Mouse (Mus musculus) E14TG2a.4 (cell line): ENCODE measurements around the gene Eaf1.
"Not testable (repeated sequence)": the region's sequence is repeated elsewhere in the genome, so short reads cannot be mapped to it uniquely, and the experiment has no call there.

Experiments used
- H3K27me3 ChIP-seq: 2 replicates; pipeline ENCODE4 v1.6.1; 2014; ENCODE audit warnings: low read length, control low read depth; ENCODE audit not compliant: insufficient read depth
- H3K36me3 ChIP-seq: 2 replicates; pipeline ENCODE4 v1.6.1; 2014; ENCODE audit warnings: low read length, control low read depth; ENCODE audit not compliant: insufficient read depth
- H3K4me1 ChIP-seq: replicated peaks from 2 replicates; pipeline ENCODE4 v1.6.1; 2014; ENCODE audit warnings: low read depth, low read length, control low read depth
- H3K4me3 ChIP-seq: replicated peaks from 2 replicates; pipeline ENCODE4 v1.5.1; 2014; ENCODE audit warnings: mild to moderate bottlenecking, low read length
- H3K9me3 ChIP-seq: 2 replicates; pipeline ENCODE4 v1.6.1; 2014; ENCODE audit warnings: low read length, control low read depth
- CTCF ChIP-seq: conservative IDR thresholded peaks from 2 replicates; pipeline ENCODE4 v1.5.1; 2014; ENCODE audit warnings: low read length
- NANOG ChIP-seq: IDR thresholded peaks from 2 replicates; pipeline ENCODE4 v1.6.1; 2014; ENCODE audit warnings: borderline replicate concordance, low read length, mixed read lengths
- POU5F1 ChIP-seq: IDR thresholded peaks from 2 replicates; pipeline ENCODE4 v1.6.1; 2014; ENCODE audit warnings: low read length, borderline replicate concordance

Gene Eaf1

GRCm38 (mm10) chr14:31494349-31494974 is at the start of gene Eaf1:
Eaf1 (plus strand) TSS chr14:31494399.
- H3K9me3 ChIP-seq: no peaks in the 10 kb centered on the region
- H3K4me1 ChIP-seq: peaks cover 56% of the 10 kb centered on the region
- TF ChIP-seq CTCF: no peak
- TF ChIP-seq POU5F1: no peak
- TF ChIP-seq NANOG: no peak
- H3K27me3 ChIP-seq: no peaks in the 10 kb centered on the region
- H3K36me3 ChIP-seq: peaks cover 67% of the 10 kb centered on the region
- peak within 1 kb of the TSS; percentile 96 for H3K4me3 ChIP-seq

GRCm38 (mm10) chr14:31448994-31449393 is 45.2 kb upstream of the Eaf1 start:
- no peak for TF ChIP-seq NANOG
- TF ChIP-seq POU5F1: no peak
- TF ChIP-seq CTCF: no peak
- H3K27me3 ChIP-seq: no peaks in the 10 kb centered on the region
- H3K4me1 ChIP-seq: peaks cover 5% of the 10 kb centered on the region
- no peaks in the 10 kb centered on the region for H3K36me3 ChIP-seq
- H3K4me3 ChIP-seq: no peak overlapping the region
- H3K9me3 ChIP-seq: peaks cover 4% of the 10 kb centered on the region; the same call in 1 of the 2 replicates

GRCm38 (mm10) chr14:31453946-31454345 is 40.3 kb upstream of the Eaf1 start:
- not testable (repeated sequence) for H3K9me3 ChIP-seq, H3K36me3 ChIP-seq, H3K4me1 ChIP-seq, H3K4me3 ChIP-seq, H3K27me3 ChIP-seq

GRCm38 (mm10) chr14:31454849-31455566 is 39.2 kb upstream of the Eaf1 start:
- Histone ChIP-seq H3K9me3 (no peaks in the 10 kb centered on the region), H3K4me1 (no peaks in the 10 kb centered on the region), H3K4me3 (no peak overlapping the region), H3K27me3 (no peaks in the 10 kb centered on the region), H3K36me3 (no peaks in the 10 kb centered on the region)
- TF ChIP-seq NANOG: no peak
- TF ChIP-seq POU5F1: no peak
- TF ChIP-seq CTCF: peak; percentile 57

GRCm38 (mm10) chr14:31456064-31456721 is 38.0 kb upstream of the Eaf1 start:
- Histone ChIP-seq H3K36me3 (no peaks in the 10 kb centered on the region), H3K27me3 (no peaks in the 10 kb centered on the region), H3K4me3 (no peak overlapping the region), H3K9me3 (no peaks in the 10 kb centered on the region), H3K4me1 (no peaks in the 10 kb centered on the region)
- TF ChIP-seq POU5F1 (no peak), CTCF (no peak), NANOG (no peak)

GRCm38 (mm10) chr14:31458006-31458405 is 36.2 kb upstream of the Eaf1 start:
- no peaks in the 10 kb centered on the region for H3K36me3 ChIP-seq
- H3K27me3 ChIP-seq: no peaks in the 10 kb centered on the region
- no peaks in the 10 kb centered on the region for H3K9me3 ChIP-seq
- no peak overlapping the region for H3K4me3 ChIP-seq
- no peaks in the 10 kb centered on the region for H3K4me1 ChIP-seq
- TF ChIP-seq CTCF (no peak), NANOG (no peak), POU5F1 (no peak)

GRCm38 (mm10) chr14:31462226-31462625 is 32.0 kb upstream of the Eaf1 start:
- H3K4me1 ChIP-seq, H3K4me3 ChIP-seq, H3K36me3 ChIP-seq: not testable (repeated sequence)

GRCm38 (mm10) chr14:31462886-31463285 is 31.3 kb upstream of the Eaf1 start:
- no peaks in the 10 kb centered on the region for H3K27me3 ChIP-seq
- H3K36me3 ChIP-seq: no peaks in the 10 kb centered on the region
- H3K9me3 ChIP-seq: no peaks in the 10 kb centered on the region
- peaks cover 7% of the 10 kb centered on the region; the same call in 1 of the 2 replicates for H3K4me1 ChIP-seq
- H3K4me3 ChIP-seq: no peak overlapping the region
- TF ChIP-seq POU5F1 (no peak), NANOG (no peak), CTCF (no peak)

More at GRCm38 (mm10) chr14:31462226-31462625, 32.0 kb upstream of the Eaf1 start:
- not testable (repeated sequence) for H3K27me3 ChIP-seq, H3K9me3 ChIP-seq

GRCm38 (mm10) chr14:31464176-31464575 is 30.0 kb upstream of the Eaf1 start:
- Histone ChIP-seq H3K27me3 (no peaks in the 10 kb centered on the region), H3K9me3 (no peaks in the 10 kb centered on the region), H3K4me1 (peaks cover 7% of the 10 kb centered on the region; the same call in 1 of the 2 replicates), H3K4me3 (no peak overlapping the region), H3K36me3 (no peaks in the 10 kb centered on the region)
- no peak for TF ChIP-seq NANOG
- peak; percentile 83 for TF ChIP-seq CTCF
- no peak for TF ChIP-seq POU5F1
